Mouse (Mus musculus) gastrocnemius, postnatal 36 days (tissue): ENCODE measurements at regions not wholly inside any gene's neighbourhood (a gene's known extent, or its start where the extent isn't known, plus 50 kb on each side); places are given as distances from the start of the nearest gene placed in this dataset.

Experiments used
- DNase-seq, 2 experiments: peaks; one replicate each; pipeline ENCODE4 v3.0.0; 2022
- intact Hi-C: fragments of 180-260 bp; cut with DNase I; formaldehyde crosslinking; loops from one replicate; pipeline ENCODE4 v1.15.1; 2025

DNA sequence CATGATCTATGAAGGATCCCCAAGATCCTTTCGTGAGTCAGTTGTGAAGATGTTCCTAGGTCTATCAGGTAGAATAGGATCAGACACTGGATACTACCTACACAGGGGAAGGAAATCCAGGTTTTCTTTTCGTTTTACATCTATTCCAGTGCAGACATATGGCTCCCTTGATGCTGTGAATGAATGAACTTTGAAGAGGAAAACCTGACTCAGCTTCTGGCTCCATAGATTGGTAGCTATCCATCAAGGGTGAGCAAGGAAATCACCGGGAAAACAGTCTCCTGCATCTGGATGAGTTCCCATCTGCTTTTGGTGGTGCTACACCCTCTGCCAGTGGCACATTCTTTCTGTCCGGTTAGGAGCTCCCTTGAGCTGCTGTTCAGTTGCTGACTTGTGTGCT is 687.8 kb downstream of the Hs3st4 start:
- no peak for DNase-seq
- intact Hi-C loops, result no loop called here

DNA sequence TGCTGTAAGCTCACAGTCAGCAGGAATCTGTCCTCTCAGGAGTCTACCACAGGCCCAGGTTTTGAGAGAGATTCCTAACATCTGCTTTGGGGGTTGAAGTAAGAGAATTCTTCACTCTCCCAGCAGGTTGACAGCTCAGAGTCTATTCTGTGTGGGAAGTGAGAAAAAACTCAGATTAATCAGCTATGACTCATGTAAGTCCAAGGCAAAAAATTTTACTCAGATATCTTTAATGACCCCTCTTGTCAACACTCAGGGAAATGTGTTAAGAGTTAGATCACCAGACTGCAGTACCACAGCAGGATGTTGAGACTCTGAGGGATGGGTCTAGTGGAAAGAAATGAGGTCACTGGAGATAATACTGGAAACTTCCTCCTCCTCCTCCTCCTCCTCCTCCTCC is 688.4 kb downstream of the Hs3st4 start:
- no peak for DNase-seq
- intact Hi-C loops, result no loop called here

DNA sequence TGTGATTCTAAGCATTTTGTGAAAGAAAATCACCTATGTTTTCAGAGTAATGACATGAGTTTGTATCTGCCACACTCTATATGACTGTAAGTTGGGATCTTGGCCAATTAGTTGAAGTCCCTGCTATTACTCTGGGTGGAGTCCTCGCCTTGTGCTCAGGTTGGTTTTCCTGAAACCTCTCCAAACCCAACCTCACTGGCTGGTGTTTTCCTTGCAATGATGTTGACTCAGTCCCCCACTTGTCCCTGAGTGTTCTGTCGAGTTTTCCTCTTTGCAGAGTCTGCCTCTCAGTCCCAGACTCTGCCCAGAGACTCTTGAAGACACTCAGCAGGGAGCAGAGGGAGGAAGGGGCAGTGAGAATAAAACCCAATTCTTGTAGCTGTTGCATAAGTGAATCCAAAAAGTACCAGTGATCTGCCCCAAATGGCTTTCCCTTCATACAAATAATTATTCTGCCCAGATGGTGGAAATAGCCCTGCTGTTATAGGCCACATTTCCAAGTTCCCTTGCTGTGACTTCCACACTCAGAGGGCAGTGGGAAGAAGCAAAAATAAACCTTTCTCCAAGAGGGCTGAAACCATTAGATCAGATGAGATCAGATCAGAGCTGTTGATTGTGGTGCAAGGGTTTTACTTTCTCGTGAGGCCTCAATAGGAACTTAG is 694.3 kb downstream of the Hs3st4 start:
- intact Hi-C loops, result no loop called here
- no peak for DNase-seq

DNA sequence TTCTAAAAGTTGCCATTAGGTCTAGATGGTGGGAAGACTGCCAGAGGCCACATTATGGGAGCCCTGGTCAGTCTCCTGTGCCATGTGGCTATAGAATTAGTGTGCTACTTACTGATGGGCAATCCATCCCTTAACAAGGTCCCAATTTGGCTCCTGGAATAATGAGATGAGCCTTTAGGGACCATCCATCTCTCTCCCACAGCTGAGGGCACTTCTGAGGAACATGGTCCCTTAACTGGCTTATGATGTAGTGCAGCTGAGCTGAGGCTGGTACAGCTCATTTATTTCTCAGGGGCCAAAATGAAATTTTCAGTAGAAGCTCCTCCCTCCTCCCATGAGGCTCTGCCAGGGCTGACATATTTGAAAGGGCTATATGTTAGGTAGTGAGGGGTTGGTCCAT is 697.9 kb downstream of the Hs3st4 start:
- no peak for DNase-seq
- intact Hi-C loops, result no loop called here

DNA sequence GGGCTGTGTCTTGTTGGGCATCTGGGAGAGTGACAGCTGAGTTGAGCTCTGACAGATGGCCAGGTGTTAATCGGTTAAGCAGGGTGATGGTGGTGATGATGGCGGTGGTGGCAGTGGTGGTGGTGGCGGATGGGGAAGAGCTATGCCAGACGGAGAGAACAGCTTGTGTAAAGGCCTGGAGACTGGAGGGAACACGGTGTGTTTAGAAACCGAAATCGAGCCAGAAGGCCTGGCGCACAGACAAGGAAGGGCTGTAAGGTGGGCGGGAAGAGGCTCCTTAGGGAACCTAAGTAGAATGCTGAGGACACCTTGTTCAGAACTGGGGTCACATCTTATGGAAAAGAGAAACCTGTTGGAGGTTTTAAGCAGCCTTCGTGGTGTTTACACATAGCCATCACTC is 698.5 kb downstream of the Hs3st4 start:
- intact Hi-C loops, result no loop called here
- no peak for DNase-seq

DNA sequence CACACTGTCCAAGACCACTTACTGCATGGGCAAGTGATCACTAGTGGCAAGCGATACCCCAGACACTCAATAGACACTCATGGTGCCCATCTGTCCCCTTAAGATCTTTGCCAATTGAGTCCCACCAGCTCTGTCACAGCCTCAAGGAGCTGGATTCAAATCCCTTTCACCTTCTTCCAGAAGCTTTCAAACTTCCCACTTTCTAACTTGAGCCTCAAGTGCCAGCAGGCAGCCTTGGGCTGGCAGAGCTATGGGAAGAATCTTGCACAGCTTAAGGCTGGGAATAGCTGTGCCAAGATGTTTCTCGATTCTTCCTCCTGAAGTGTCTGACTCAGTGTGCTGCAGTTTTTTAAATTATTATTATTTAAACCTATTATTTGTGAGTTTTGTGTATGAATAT is 699.2 kb downstream of the Hs3st4 start:
- no peak for DNase-seq
- intact Hi-C loops, result no loop called here

DNA sequence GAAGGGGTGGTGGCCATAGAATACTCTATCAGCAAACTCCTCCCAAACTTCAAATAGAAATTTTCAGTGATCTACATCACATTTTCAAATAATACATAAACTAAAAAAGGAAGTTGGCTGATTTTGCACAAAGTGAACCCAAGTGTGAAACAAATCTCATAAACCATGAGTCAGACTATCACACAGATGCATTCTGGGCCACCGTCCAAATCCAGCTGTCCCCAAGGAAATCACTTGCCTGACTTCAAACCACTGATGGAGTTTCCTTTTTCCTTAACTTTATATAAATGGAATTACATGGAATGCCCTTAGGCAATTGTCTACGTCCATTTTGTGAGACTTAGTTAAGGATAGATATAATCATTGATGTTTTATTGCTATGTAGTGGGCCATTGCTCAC is 702.8 kb downstream of the Hs3st4 start:
- intact Hi-C loops, result no loop called here

DNA sequence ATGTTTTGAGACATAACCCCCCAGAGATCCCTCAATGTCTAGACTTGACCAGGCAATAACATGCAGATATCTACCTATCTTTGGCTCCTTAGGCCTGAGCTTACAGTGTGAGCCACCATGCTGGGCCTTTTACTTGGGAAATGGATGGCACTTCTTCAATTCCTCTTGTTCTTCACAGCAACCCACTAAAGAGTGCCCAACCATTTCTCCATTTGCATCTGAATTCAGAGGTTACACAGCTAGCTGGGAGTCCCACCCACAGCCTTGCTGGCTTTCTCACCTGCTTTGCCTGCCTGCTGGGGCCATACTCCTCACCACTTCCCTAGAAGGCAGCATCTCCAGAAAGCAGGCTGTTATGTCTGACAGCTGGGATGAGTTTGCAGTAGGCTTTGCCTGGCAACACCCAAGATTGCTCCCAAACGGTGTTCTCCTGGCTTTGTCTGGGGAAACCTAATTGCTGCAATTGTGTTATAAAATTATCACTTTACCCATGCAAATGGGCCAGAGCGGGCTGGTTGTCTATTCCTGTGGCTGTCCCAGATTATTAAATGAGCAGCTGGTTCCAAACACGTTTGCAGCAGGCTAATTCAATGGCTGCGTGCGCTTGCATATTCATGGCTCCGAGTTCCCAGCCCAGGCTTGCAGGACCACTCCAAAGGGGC is 721.6 kb downstream of the Hs3st4 start:
- no peak for DNase-seq
- intact Hi-C loops, result no loop called here

More for the DNA sequence above, 702.8 kb downstream of the Hs3st4 start:
- DNase-seq, result peak; percentile 76 to 80

DNA sequence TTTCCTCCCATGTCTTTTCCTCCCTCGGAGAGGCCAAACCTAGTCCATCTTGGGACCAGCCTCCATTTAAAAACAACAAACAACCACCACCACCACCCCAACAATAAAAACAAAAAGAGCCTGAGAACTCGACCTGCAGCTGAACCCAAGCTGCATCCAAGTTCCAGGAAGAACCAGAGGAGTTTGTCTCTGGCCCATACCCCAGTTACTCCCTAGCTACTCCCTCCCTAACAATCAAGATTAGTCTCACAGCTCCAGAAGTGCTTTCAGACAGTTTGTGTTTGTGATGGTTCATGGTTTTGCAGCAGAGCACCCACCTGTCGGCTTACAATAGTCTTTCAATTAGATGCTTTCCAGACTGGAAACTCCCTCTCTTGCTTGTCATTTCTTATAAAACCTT is 724.5 kb downstream of the Hs3st4 start:
- intact Hi-C loops, result no loop called here
- DNase-seq, result no peak

DNA sequence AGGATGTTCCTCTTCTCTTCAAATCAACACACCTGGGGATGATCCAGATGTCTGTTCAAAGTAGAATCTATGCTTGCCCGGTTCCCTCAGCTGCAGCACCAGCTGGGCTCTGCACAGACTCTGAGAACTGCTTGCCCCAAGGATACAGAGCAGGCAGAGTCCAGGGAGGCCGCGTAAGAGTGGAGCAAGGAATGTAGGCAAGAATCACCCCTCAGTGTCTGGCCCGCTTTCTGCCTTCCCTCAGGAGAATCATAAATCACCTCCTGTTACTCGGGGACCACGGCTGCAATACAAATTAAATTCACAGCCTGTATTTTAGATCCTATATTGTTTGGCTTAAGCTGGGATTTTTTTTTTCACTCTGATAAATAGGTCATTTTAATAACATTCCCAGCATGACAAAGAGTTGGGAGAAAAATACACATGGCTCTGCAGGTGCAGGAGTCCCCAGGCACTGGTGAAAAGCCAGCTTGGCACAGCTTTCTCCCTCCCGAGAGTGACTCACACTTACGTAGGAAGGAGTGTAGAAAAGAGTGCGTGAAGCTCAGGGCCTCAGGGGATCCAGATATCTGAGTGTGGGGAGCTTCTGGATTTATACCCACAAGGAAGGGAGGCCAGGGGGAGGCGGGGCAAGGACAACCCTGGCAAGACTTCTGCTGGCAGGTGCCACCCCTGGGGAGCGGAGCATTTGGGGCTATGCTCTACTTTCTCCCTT is 726.3 kb downstream of the Hs3st4 start:
- intact Hi-C loops, result no loop called here
- peak; percentile 45 to 60 for DNase-seq

DNA sequence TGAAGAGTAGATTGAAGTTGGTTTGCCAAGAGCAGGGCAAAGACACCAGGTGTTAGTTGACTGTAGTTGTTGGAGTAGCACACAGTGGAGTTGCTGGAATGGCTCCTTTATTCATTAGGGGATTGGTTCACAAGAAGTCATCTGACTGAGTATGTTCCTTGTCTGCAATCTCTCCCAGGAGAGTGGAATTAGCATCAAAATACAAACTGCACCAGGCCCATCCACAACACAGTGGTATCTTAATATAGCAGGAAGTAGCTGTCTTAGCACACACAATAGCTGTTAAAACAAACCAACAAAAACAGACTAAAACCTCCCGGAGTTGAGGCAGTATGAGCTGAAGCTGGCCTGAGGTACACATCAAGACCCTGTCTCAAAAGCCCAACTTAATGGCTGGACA is 723.5 kb upstream of the Kdm8 start:
- intact Hi-C loops, result no loop called here
- DNase-seq, result no peak

DNA sequence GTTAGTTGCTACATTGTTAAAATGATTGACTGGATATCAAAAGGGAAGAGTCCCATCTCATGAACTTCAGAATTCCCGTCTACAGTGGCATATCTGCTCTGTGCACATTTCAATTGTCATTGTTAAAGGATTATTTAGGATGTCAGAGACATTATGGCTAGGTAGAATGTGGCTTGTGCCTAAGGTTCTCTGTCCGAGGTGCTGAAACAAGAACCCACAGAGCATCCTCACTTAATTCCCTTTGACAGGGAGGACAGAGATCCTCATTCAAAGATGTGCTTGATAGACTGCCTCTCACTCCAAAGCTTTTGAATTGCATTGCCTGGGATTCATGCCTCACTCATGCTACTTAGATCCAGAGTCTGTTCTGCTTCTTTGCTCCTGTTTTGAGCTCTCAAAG is 702.4 kb upstream of the Kdm8 start:
- intact Hi-C loops, result no loop called here
- DNase-seq, result no peak

DNA sequence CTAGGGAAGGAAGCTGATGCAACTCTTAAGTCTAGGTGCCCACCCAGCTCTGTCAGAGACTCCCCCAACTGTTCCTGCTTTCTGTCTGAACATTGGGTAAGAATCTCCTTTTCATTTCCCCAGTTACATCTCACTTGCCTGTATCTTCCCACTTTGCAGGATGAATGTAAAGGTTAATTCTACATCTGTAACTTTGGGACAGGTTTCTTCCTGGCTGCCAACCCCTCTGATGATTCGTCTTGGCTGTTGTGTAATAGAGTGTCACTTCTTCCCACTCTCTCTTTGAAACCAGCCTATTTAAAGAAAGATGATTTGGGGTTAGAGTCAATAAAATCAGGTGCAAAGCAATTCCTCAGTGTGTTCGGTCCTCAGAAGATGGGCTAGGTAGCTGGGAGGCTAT is 698.2 kb upstream of the Kdm8 start:
- DNase-seq, result no peak
- intact Hi-C loops, result no loop called here

DNA sequence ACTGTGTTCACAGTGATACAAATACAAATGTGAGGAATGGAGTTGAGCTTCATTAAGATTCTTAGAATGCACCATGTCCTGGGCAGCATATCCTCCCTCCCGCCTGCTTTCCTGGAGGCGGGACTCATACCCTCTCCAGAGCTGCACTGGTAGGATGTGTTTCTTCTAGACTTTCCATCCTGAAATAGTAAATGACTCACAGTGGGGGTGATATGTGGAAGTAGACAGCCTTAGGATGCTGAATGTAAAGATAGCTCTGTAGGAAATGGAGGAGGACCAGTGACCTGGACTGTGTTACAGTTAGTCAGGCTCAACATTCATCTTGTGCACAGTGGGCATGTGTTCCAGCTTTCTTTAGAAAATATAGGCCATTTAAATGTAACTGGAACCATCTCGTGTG is 696.1 kb upstream of the Kdm8 start:
- DNase-seq, result no peak
- intact Hi-C loops, result no loop called here

DNA sequence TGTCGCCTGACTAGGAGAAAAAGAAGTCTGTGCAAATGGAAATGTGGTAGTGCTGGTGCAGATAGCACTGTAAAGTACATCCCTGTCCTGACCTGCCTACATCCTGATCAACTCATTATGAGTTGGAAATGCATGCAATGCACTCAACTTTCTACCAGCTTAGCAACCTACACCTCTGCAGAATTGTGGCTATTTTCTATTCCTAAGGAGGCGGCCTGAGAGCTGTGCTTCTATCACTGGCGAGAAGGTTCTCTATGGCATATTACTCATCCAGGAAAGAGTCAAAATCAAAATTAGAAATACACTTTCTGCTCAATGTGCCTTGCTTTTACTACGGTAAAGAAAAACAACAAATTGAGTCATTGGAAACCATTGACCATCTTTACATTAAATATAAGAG is 685.4 kb upstream of the Kdm8 start:
- no peak for DNase-seq
- intact Hi-C loops, result no loop called here

DNA sequence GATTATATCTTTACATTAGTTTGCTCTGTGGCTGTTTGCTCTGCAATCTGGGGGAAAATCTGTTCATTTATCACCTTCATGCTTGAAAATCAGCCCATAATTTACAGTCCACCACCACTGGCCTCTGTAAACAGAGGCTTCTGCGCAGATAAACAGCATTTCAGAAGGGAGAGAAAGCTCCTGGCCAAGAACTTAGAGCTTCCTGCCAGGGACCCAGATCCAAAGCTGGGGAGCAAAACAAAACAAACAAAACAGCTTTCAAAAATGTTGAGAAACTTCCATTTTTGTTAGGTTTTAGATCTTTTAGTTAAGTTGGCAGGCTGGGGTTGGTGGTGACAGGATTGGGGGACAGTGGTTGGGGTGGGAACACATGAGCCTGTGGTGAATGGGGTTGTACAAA is 666.7 kb upstream of the Kdm8 start:
- intact Hi-C loops, result no loop called here
- DNase-seq, result no peak

DNA sequence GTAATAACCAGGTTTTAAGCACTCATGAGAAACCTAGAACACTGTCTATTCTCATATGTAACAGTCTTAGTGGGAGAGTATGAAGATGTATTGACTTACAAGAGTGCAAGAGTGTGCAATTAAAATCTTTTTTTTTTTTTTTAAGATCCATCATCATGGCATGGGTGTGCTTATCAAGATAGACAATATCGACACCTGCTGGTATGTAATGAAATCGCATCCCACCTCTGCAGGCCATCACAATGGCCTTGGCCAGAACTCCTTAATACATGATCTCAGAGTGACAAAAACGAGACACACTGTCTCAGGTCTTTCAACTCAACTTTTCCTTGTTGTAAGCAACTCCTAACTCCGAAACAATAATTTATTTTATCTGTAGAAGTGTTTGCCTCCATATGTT is 661.7 kb upstream of the Kdm8 start:
- intact Hi-C loops, result no loop called here
- DNase-seq, result no peak

DNA sequence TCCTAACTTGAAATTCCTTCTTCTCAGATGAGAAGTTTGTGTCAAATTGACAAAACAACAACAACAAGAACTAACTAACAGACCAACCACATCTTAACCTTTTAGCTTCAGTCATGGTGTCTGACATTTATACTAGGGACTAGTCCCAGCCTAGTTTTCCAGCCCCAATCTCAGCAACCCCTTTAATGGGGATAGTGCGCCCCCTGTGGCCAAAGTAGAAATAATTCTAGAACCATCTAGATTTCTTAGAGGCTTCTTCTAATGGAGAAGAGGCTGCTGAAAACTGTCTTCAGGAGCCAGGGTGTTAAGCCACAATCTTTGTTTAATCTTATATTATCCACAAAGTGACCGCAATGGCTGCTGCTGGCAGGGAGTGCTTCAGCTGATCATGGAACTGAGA is 659.5 kb upstream of the Kdm8 start:
- no peak for DNase-seq
- intact Hi-C loops, result no loop called here

DNA sequence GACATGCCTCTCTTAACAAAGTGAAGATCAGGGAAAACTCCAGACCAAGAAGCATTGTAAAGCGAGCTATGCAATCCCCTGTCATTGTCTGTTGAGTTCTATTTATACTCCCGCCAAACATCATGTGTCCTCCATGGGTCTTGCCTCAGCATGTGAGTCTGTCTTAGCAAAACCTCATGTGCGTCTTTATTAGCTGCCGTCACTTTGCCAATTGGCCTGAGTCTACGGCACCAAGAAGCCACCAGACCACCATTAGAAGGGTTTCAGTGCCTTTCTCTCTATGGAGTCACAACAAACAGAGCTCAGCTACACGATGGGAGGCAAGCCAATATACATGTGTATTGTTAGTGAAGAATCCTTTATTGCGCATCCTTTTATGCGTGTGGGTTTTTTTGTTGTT is 658.6 kb upstream of the Kdm8 start:
- DNase-seq, result no peak
- intact Hi-C loops, result no loop called here

DNA sequence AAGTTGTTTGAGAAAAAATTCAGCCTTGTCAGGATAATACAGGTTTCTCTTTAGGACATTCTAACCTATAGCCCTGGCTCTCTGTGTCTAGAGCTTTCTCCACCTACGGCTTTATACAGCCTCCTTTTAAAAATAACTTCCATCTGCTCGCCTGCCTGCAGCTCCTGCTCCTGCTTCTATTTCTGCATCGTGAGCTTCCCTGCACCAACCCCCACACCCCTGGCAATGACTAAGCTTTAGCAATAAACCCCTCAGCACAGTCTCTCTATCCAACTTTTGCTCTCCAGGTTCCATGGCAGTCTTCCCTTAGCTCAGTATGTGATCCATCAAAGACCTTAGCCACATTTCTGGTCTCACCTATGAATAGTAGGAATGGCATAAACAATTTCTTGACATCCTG is 655.7 kb upstream of the Kdm8 start:
- DNase-seq, result no peak
- intact Hi-C loops, result no loop called here

DNA sequence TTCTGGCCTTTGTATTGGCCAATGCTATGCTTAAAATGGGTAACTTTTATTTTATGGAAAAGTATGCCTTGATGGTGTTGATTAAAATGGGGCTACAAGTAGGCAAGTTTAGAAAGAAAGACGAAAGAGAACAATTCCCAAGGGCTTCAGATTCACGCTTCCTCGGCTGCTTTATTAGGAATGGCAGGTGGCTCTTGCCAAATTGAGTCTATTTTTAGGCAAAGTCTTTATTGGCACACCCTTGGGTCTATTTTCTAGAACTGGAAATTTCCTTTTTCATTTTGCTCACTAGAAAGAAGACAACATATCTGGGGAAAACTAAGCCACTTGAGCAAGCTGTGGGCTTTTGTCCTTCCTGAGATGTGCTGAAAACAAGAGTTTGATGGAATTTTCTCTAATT is 641.4 kb upstream of the Kdm8 start:
- no peak for DNase-seq
- intact Hi-C loops, result no loop called here

DNA sequence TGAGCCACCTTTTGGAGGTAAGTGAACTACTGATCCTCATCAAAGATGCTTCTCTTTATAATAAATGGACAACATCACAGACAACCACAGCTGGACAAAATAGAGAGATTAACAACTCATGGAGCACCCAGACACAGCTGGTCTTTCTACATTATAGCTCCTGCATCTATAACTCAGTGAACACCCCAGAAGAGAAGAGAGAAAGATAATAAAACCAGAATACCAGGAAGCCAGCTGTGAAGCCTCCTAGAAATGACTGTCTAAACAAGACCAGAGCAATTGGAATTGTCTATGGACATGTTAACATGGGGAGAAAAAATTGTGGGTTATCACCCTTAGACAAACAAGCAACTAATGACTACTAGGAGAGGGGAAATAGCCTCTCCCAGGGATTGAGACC is 609.8 kb upstream of the Kdm8 start:
- intact Hi-C loops, result no loop called here
- DNase-seq, result no peak
